Mouse (Mus musculus): ENCODE measurements at regions not wholly inside any gene's neighbourhood (a gene's known extent, or its start where the extent isn't known, plus 50 kb on each side); places are given as distances from the start of the nearest gene placed in this dataset.
A peak's percentile ranks its signal among the peaks of the same experiment; 100 is the strongest.

DNA sequence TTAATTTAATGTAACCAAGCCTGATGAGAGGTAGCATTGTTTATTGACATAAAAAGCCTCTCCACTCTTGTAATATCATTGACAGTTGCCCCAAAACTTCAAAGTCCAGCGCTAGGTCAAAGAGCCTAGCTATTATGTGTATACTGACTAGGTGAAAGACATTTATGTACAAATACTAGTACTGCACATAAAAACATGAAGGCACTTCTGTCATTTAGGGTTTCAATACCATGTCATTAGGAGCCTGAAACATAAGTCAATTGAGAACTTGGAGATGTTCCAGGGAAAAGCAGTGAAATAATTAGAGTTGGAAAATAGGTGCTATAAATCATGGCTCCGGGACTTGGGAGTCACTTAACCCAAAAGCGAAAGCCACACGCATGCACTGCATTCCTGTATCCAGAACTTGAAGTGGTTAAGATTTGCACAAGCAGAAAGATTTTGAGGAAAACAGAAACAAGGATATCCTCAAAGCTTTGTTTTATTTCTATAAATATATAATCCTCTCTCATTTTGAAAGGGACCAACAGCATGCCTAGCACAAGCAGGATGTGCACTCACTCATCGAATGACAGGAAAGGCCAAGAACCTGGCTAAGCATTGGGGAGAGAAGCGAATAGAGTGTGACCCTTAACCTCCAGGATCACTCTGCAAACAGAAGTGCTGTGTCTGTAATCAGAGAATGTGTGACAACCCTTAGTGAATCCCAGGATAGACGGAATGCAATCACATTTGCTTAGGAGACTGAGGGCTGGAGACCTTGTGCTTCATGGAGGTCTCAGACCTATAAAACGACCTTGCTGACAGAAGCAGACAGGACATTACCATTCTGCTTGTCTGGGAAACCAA is 176.3 kb upstream of the Crim1 start:
- no peak for DNase-seq

DNA sequence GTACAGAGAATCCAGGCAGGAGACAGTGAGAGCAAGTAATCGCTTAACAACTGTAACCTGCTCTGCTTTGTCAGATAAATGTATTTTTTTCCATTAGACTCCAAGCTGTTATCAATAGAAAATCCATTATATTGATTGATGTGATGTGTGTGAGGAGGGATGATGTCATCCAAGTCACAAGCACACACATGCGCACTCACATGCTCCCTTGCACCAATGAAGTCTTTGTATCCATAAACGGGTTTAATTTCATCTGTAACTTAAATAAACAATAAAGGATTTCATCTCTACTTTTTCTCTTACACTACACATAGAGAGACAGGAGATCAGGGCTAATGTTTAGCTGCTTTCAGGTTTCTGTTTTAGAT is 175.7 kb upstream of the Crim1 start:
- no peak for DNase-seq

GRCm38 (mm10) chr17:78025294-78025693 is 174.8 kb upstream of the Crim1 start:
- peak; percentile 2 for DNase-seq

- no peak for DNase-seq
Measured at GRCm38 (mm10) chr17:78035648-78036047, 164.4 kb upstream of the Crim1 start.

DNA sequence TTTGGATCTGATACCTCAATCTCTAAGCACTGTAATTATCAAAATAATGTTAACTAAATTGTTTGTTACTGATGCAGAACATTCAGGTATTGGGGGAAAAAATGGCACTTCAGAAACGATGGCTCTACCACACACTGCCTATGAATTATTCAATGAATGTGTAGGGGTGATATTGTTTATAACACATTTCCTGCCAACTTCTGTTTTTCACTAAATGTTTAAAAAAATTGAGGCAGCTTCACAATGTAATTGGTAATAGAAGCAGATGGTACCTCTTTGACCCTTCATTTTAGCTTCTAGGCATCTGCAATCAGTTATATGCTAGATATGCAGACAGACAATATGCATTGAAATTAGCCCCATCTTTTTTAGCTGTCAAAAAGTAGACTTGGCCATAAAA is 159.7 kb upstream of the Crim1 start:
- DNase-seq, result no peak

- DNase-seq, result no peak
Measured at GRCm38 (mm10) chr17:78041204-78041603, 158.8 kb upstream of the Crim1 start.

- no peak for DNase-seq
Measured at GRCm38 (mm10) chr17:78049766-78050165, 150.3 kb upstream of the Crim1 start.

DNA sequence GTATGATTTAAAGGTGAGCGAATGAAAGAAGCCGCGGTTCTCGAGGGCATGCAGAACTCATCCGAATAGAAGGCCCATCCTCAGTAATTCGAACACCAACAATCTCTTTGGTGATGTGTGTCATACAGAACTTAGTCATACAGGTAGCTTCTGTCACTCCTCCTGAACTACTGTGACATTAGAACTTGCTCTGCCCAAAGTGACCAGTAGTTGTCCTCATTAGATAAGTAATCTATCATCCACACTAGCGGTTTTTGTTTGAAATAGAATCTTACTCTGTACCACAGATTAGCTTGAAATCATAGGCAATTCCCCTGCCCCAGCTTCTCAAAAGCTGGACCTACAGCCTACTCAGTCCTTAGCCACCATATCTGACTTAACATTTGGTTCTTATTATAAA is 149.8 kb upstream of the Crim1 start:
- DNase-seq, result no peak

DNA sequence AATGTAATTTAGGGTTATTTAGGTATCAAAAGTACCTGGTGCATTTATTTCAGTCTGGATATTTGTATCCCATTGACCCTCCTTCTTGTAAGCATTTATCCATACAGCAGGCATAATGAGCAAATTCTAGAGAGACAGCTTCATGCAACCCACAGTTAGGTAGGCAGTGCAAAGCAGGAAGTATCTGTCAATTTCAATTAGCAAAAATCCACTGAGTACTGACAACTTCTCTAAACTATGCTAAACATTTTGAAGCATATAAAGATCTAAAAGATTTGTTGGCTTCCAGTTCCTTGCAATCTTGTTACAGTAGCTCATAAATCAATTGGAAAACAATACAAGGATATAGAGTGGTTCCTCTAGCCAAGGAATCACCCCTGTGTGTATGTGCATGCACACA is 124.2 kb upstream of the Crim1 start:
- no peak for DNase-seq

DNA sequence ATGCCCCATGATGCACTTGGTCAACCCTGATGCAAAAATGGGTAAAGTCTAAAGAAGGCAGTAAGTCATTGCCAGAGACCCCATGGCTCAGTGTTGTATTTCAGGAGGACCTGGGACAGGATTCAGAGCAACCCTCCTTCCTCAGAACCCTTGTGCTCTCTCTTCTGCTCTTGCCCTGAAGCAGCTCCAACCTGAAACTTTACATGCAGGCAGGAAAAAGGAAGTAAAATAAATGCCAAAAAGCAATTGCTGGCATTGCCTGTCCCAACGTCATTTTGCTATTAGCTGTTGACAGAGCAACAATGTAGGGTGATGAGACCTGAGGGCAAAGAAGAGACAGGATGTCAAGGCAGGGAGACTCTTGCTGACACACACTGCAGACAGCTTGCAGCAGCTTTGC is 121.7 kb upstream of the Crim1 start:
- DNase-seq, result no peak

DNA sequence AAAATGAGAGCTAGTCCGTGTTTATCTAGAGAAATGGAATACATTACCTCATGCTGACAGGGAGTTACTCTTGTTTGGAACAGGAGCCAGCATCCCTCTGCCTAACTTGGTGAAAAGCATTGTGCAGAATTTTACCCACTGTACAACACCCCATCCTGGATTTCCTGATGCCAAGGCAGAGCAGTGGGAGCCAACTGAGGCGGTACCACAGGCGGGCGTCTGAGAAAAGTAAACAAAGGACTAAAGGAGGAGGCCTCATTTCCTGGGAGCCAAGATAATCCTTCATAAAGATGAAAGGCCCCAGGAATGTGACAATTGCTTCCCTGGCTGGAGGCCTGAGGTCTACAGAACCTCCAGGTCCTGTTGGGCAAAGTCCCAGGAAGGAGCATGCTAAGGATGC is 115.6 kb upstream of the Crim1 start:
- no peak for DNase-seq

- DNase-seq, result no peak
Measured at GRCm38 (mm10) chr17:78086963-78087362, 113.1 kb upstream of the Crim1 start.

GRCm38 (mm10) chr17:78097699-78098098 is 102.3 kb upstream of the Crim1 start:
- DNase-seq, result no peak

DNA sequence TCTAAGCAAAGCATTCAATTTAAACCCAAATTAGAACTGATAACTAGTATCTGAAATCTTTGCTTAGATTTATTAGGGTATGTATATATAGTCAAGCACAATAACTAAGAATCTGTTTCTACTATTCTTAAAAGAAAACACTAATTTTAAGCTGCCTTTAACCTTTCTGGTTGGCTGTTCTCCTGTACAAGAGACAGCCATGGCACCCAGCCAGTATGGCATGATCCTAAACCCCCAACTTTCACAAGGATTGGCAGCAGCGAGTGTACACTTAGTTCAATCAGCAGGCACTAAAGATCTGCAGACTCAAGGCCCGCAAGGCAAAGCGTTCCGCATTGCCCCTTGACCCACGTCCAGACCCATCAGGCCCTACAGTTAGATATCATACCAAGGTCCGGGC is 91.3 kb upstream of the Crim1 start:
- no peak for DNase-seq

- DNase-seq, result no peak
Measured at GRCm38 (mm10) chr17:78109364-78110222, 90.5 kb upstream of the Crim1 start.

DNA sequence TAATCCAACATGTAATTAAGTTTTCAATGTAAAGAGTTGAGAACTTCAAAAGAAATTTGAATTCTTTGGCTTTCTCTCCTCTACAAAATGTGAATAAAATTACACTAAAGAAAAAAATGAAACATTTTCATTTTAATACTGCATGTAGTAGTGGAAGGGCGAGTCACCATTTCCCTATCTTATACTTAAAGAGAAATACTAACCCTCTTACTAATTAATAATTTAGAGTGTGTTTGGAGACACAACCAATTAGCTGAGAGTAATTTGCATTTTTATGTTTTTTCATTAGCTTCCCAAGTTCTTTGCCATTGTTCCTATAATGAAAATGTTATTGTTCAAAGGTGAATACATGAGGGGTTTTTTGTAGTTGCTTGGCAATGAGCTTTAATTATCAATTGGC is 67.9 kb upstream of the Crim1 start:
- DNase-seq, result no peak

GRCm38 (mm10) chr17:78137986-78138385 is 62.1 kb upstream of the Crim1 start:
- DNase-seq, result no peak

DNA sequence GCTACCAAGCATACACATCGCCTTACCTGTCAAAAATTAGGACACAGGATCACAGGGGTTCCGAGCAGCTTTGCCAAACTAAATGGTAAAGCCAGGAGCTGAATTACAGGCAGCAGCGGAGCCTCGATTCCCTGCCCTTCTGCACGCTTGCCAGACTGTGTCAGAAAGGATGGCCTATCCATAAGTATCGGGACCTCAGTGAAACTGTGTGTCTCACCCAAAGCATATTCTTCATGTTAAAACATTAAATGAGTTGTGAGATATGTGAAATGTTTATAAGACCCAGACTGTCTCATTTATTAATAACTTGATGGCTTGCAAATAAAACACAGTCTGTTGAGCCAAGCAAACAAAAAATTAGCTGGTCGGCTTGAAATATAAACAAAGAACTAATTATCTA is 59.4 kb upstream of the Crim1 start:
- no peak for DNase-seq

DNA sequence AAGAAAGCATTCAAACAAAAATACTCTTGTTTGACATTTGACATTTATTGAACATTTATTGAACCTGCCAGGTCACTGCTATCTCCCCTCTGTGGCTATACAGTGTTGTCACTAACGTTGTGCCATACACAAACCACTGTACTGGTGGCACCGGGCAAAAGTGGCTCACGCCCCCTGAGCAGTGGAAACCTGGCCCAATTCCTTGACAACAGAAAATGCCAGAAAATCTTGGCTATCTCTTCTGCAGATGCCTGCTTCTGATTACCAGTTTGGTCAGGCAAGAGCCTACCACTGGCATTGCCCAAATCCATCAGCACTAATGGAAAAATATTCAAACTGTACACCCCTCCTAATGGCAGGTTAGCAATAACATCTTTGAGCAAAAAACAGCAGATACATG is 58.9 kb upstream of the Crim1 start:
- DNase-seq, result no peak

DNA sequence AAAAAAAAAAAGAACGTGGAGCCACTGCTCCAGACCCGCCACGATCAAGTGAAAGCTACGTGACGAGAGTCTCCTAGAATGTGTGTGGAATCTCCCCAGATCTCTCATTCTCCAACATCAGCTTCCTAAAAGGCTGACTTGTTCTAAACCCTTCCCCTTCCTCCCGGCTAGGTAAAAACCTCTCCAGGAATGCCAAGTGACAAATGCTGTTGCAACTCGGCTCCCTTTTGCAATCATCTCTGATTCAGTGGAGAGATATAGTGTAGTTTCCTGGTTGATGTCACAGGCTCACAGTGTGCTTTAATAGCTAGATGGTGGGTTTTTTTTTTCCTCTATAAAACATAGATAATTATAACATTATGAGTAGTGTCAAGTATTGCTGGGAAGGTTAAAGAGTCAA is 57.6 kb upstream of the Crim1 start:
- no peak for DNase-seq

GRCm38 (mm10) chr17:78145335-78145734 is 54.7 kb upstream of the Crim1 start:
- peak; percentile 58 for DNase-seq
